8 mouse cellular contexts compared by ENCODE assay signal in the genomic region with DNA sequence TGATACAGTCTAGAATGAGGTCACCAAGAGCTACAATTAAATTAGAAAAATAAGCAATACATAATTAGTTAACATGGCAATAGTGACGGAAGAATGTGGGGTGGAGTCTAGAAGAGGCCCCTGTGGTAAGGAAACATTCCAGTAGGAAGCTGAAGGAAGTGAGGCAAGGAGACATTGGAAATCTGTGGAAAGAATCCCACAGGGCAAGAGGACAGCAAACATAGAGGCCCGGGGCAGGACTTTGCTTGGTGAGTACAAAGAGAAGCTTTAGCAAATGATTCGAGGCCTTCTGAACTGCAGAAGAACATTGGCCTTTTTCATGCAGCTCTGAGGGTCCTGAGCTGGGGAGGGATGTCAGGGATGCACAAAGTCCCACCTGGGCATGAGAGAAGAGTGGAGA. TPM values are rescaled to one million over a fixed set of nuclear protein-coding genes. Genes with fewer than 3 reads are reported as not detected.
DNase-seq lines count a peak whose midpoint lies in the region; ATAC-seq and TF ChIP-seq lines count a peak whose summit lies in the region.

A gene (plus strand): TSS at position 166 of the 400 bp plus-strand sequence.

- H3K27ac ChIP-seq in cerebellum, adult 2 months (ENCODE audit: insufficient read depth, low read length), result no peak within 1 kb of the TSS
- H3K27ac ChIP-seq in lung, embryonic 14.5 days (ENCODE audit: low read depth), result peak within 1 kb of the TSS; percentile 76
- no peak within 1 kb of the TSS for H3K27ac ChIP-seq in midbrain, embryonic 16.5 days (ENCODE audit: low read length)

- TF ChIP-seq CTCF in cerebellum, adult 2 months (IDR thresholded peaks at IDR 0.05; ENCODE audit: borderline replicate concordance, insufficient read depth, low read depth, low read length), result no peak
- TF ChIP-seq CTCF in lung, embryonic 14.5 days (IDR thresholded peaks at IDR 0.05; ENCODE audit: low read depth), result no peak

- no peak for TF ChIP-seq POLR2A in cerebellum, adult 2 months (IDR thresholded peaks at IDR 0.05; ENCODE audit: borderline replicate concordance, insufficient read depth, low read length)

- H3K4me2 ChIP-seq in lung, embryonic 14.5 days, result peak within 1 kb of the TSS; percentile 5; the same call in 1 of the 2 replicates
- no peak within 1 kb of the TSS for H3K4me2 ChIP-seq in midbrain, embryonic 16.5 days (ENCODE audit: low read length)

- no peaks in the 10 kb centered on the region for H3K9me3 ChIP-seq in lung, embryonic 14.5 days (ENCODE audit: low read depth, low read length)
- H3K9me3 ChIP-seq in midbrain, embryonic 16.5 days (replicated peaks; ENCODE audit: control insufficient read depth, low read length, poor library complexity, severe bottlenecking), result no peaks in the 10 kb centered on the region

- no peaks in the 10 kb centered on the region for H3K36me3 ChIP-seq in lung, embryonic 14.5 days (ENCODE audit: insufficient read depth)
- no peaks in the 10 kb centered on the region for H3K36me3 ChIP-seq in midbrain, embryonic 16.5 days (ENCODE audit: control insufficient read depth, insufficient read depth, low read length)

- no peak for DNase-seq in cerebellum, adult 2 months
- DNase-seq in cerebellum, adult 9-10 months, result no peak
- peak; percentile 29 for DNase-seq in lung, embryonic 14.5 days
- no peak for DNase-seq in lung, postnatal 25 days (ENCODE audit: low spot score)
- peak; percentile 13 to 26 for DNase-seq in kidney, adult 8-10 months
- no peak for DNase-seq in c-Kit-positive CD71-positive TER-119-positive erythroid progenitor cells, embryonic 14.5 days (ENCODE audit: low spot score)
- no peak for DNase-seq in thymus, postnatal 36 days

- peak; percentile 70 for ATAC-seq in lung, embryonic 14.5 days (ENCODE audit: insufficient read depth)
- ATAC-seq in midbrain, embryonic 16.5 days, result no peak

- no peaks in the 10 kb centered on the region for H3K4me1 ChIP-seq in cerebellum, adult 2 months (ENCODE audit: control insufficient read depth, insufficient read depth, low read length)
- H3K4me1 ChIP-seq in lung, embryonic 14.5 days (ENCODE audit: insufficient read depth), result peaks cover 9% of the 10 kb centered on the region
- no peaks in the 10 kb centered on the region for H3K4me1 ChIP-seq in midbrain, embryonic 16.5 days (ENCODE audit: control insufficient read depth, insufficient read depth, low read length)

- 82% methylated on average over 3 of the region's 3 CpGs for WGBS in cerebellum, adult 2 months
- WGBS in lung, embryonic 14.5 days, result 32% methylated on average over 3 of the region's 3 CpGs
- 80% methylated on average over 3 of the region's 3 CpGs for WGBS in midbrain, embryonic 16.5 days

- H3K27me3 ChIP-seq in cerebellum, adult 2 months (ENCODE audit: control insufficient read depth, insufficient read depth, low read length), result no peaks in the 10 kb centered on the region
- H3K27me3 ChIP-seq in lung, embryonic 14.5 days (ENCODE audit: insufficient read depth, low read length), result no peaks in the 10 kb centered on the region
- no peaks in the 10 kb centered on the region for H3K27me3 ChIP-seq in midbrain, embryonic 16.5 days (ENCODE audit: control insufficient read depth, insufficient read depth, low read depth, low read length)

- no peak within 1 kb of the TSS for H3K9ac ChIP-seq in lung, embryonic 14.5 days
- no peak within 1 kb of the TSS for H3K9ac ChIP-seq in midbrain, embryonic 16.5 days (ENCODE audit: low read depth, low read length)

- H3K4me3 ChIP-seq in cerebellum, adult 2 months (replicated peaks; ENCODE audit: insufficient read depth, low read depth, low read length), result no peak within 1 kb of the TSS
- H3K4me3 ChIP-seq in lung, embryonic 14.5 days (ENCODE audit: low read depth, low read length), result no peak within 1 kb of the TSS
- H3K4me3 ChIP-seq in midbrain, embryonic 16.5 days (ENCODE audit: low read depth, low read length), result no peak within 1 kb of the TSS

RNA-seq across cellular contexts. Expression of the gene that starts here (rescaled TPM):
- 220 and 260 TPM in 2 replicates for polyA plus RNA-seq in cerebellum, adult 2 months (2012; rRNA removed)
- 3.8 and 4.4 TPM in 2 replicates for polyA plus RNA-seq in lung, embryonic 14.5 days (2014; fragmentation: Nextera tagmentation; extraction: Ambion mirVana)
- 19.9 and 20.0 TPM in 2 replicates for polyA plus RNA-seq in midbrain, embryonic 16.5 days (2015; fragmentation: Nextera tagmentation; extraction: Ambion mirVana)

Comparison
In these comparisons a context has a peak if more than half of its experiments do, and no peak if none do; other contexts are left out.
1. RNA of the gene that starts here (polyA plus RNA-seq): 220 to 260 TPM in cerebellum, adult 2 months; 19.9 to 20.0 TPM in midbrain, embryonic 16.5 days and 3.8 to 4.4 TPM in lung, embryonic 14.5 days; every median in the first group is over 10 times any median in the second.
2. DNase-seq: peak in lung, embryonic 14.5 days (single experiment) and kidney, adult 8-10 months (2 of 2); none in cerebellum, adult 2 months (0 of 2), cerebellum, adult 9-10 months (single experiment), lung, postnatal 25 days (single experiment), c-Kit-positive CD71-positive TER-119-positive erythroid progenitor cells, embryonic 14.5 days (single experiment) and thymus, postnatal 36 days (0 of 2).